Comparison of ENCODE assay signal across 8 mouse cellular contexts in the genomic region with DNA sequence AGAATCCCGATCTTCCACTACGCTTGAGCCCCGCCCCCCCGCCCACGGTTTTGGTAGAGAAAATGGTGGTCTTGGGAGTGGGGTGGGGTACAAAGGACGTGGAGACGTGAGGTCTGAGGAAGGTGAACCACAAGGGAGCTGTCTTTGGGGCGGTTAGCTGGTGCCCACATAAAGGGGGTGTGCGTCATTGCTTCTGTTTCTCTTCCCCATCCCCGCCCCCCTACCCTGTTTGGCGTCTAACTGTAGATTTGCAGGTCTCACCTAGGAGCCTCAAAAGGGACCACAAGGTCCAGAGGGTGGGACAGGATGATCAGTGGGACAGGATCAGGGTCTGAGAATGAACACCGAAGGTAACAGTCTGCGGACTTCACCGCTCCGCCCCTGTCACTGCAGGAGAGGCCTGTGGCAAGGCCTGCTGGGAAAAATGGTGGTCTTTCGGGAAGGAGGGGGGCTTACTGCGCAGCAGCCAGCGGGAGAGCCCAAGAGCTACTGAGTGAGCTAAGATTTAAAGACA. TPM values are rescaled to one million over a fixed set of nuclear protein-coding genes. Genes with fewer than 3 reads are reported as not detected.
DNase-seq lines count a peak whose midpoint lies in the region; ATAC-seq lines count a peak whose summit lies in the region.

No protein-coding gene starts in this region.

- intact Hi-C loops in gastrocnemius, postnatal 14 days (cut with DNase I; ENCODE audit: low total_unique reads): no loop called here
- intact Hi-C loops in left cerebral cortex, postnatal 10 days (cut with DNase I): no loop called here

- peak; percentile 43 for ATAC-seq in inflammation-experienced regulatory T-cells, adult 6 months
- no peak for ATAC-seq in monocyte, adult 5-6 weeks (replicated peaks; ENCODE audit: insufficient number of reproducible peaks, low FRiP score, low TSS enrichment, poor library complexity, severe bottlenecking)

- no peaks in the 10 kb centered on the region for H3K79me2 ChIP-seq in macrophage (ENCODE audit: inconsistent target)

- H3K36me3 ChIP-seq in macrophage (ENCODE audit: inconsistent target): no peaks in the 10 kb centered on the region

- WGBS in macrophage (ENCODE audit: missing documents): 21% methylated on average over 13 of the region's 18 CpGs

- peak overlapping the region; percentile 34 for H3K4me3 ChIP-seq in macrophage (ENCODE audit: inconsistent target)

- H3K27ac ChIP-seq in macrophage: no peak overlapping the region

- peak; percentile 6 for DNase-seq in adrenal gland, adult 8-10 months
- DNase-seq in cerebellum, postnatal 4 days (ENCODE audit: low spot score in 2 of 2): peak; percentile 20 to 45
- DNase-seq in gastrocnemius, postnatal 14 days: peak; percentile 27
- peak; percentile 45 to 62 for DNase-seq in left cerebral cortex, postnatal 10 days (ENCODE audit: extremely low spot score in 1 of 2, low spot score in 2 of 2)
- DNase-seq in right cerebral cortex, adult 18-20 months: peak; percentile 32

RNA-seq across cellular contexts. Expression of a gene that starts 0.4 kb away (rescaled TPM):
- 10 to 100 TPM in 2 of 4 experiments, 1 to 10 TPM in 2; 9.2 to 13.4 (median 11.3) TPM for total RNA-seq in adrenal gland, adult 8-10 months (2022)
- 1 to 10 TPM; 2.6 to 2.8 TPM for total RNA-seq in gastrocnemius, postnatal 14 days (2021)
- polyA plus RNA-seq in inflammation-experienced regulatory T-cells, adult 6 months (2017; shearing (Covaris generic)): under 1 TPM in 1 of 3 experiments, not detected in 2; 0.20 TPM
- 10 to 100 TPM; 14.5 TPM for total RNA-seq in left cerebral cortex, postnatal 10 days (2021)
- under 1 TPM in 4 of 26 experiments, not detected in 22; 0.21 to 0.53 (median 0.40) TPM for total RNA-seq in macrophage (2018; cell fraction: chromatin; rRNA removed)
- 1 to 10 TPM in 9 of 26 experiments, under 1 TPM in 17; 0.18 to 1.4 (median 0.61) TPM for total RNA-seq in macrophage (2018; cell fraction: cytosol; rRNA removed)
- under 1 TPM in 12 of 26 experiments, not detected in 14; 0.20 to 0.69 (median 0.32) TPM for total RNA-seq in macrophage (2018; cell fraction: nucleus; rRNA removed)
- polyA plus RNA-seq in macrophage (2018): 1.1 to 1.3 TPM (median 1.2 TPM) in 3 replicates
- total RNA-seq in monocyte, adult 5-6 weeks (2017): not detected in 3 replicates

RNA-seq across cellular contexts. Expression of a gene that starts 35.3 kb away (rescaled TPM):
- total RNA-seq in adrenal gland, adult 8-10 months (2022): 100 to 1,000 TPM; 290 to 312 (median 296) TPM
- total RNA-seq in gastrocnemius, postnatal 14 days (2021): 100 to 1,000 TPM; 149 to 161 TPM
- 10 to 100 TPM; 77.6 to 81.5 (median 78.3) TPM for polyA plus RNA-seq in inflammation-experienced regulatory T-cells, adult 6 months (2017; shearing (Covaris generic))
- total RNA-seq in left cerebral cortex, postnatal 10 days (2021): 100 to 1,000 TPM; 384 to 412 TPM
- total RNA-seq in macrophage (2018; cell fraction: chromatin; rRNA removed): 100 to 1,000 TPM; 169 to 473 (median 283) TPM
- total RNA-seq in macrophage (2018; cell fraction: cytosol; rRNA removed): 100 to 1,000 TPM; 168 to 303 (median 214) TPM
- 100 to 1,000 TPM; 245 to 429 (median 362) TPM for total RNA-seq in macrophage (2018; cell fraction: nucleus; rRNA removed)
- polyA plus RNA-seq in macrophage (2018): 146 to 528 TPM (median 198 TPM) in 3 replicates
- 185 to 216 TPM (median 197 TPM) in 3 replicates for total RNA-seq in monocyte, adult 5-6 weeks (2017)
